Mouse (Mus musculus) CH12.LX (cell line): ENCODE results near the gene Kat2a. TPM values are rescaled to one million over a fixed set of nuclear protein-coding genes. Genes with fewer than 3 reads are reported as not detected.

ENCODE experiments used
- DNase-seq: peaks from one replicate; pipeline ENCODE4 v3.0.0-alpha.2; 2013; ENCODE audit errors: extremely low read depth
- H3K27ac ChIP-seq: 2 replicates; pipeline ENCODE4 v1.5.1; 2012; ENCODE audit warnings: low read depth, mild to moderate bottlenecking, control low read depth, moderate library complexity; ENCODE audit not compliant: insufficient read depth
- H3K27me3 ChIP-seq: replicated peaks from 2 replicates; pipeline ENCODE3; 2012; ENCODE audit warnings: inconsistent platforms
- H3K36me3 ChIP-seq, 2 experiments: replicated peaks in 1 of 2; 2 replicates each; pipeline versions ENCODE3 to v1.6.1; 2012; ENCODE audit warnings: inconsistent platforms in 1 of 2, low read length in 1 of 2, mild to moderate bottlenecking in 1 of 2, mixed read lengths in 1 of 2, moderate library complexity in 1 of 2; ENCODE audit not compliant: control insufficient read depth in 1 of 2, insufficient read depth in 1 of 2
- H3K4me1 ChIP-seq, 2 experiments: 2 replicates each; pipeline ENCODE4 v1.6.1; 2012; ENCODE audit warnings: inconsistent platforms in 1 of 2, moderate library complexity in 1 of 2; ENCODE audit not compliant: insufficient read depth in 2 of 2, control insufficient read depth in 1 of 2
- H3K4me2 ChIP-seq: 2 replicates; pipeline ENCODE4 v1.6.1; 2012; ENCODE audit warnings: low read depth, mild to moderate bottlenecking, control low read depth; ENCODE audit not compliant: poor library complexity, insufficient read depth, severe bottlenecking
- H3K4me3 ChIP-seq, 3 experiments: fragments of 150-350 bp in 1 of 3; sonication (generic) in 1 of 3; replicated peaks in 1 of 3; 2 replicates each; pipeline versions ENCODE3 to v1.5.1; 2011 to 2012; ENCODE audit warnings: low read depth in 2 of 3, low read length in 2 of 3, mild to moderate bottlenecking in 2 of 3, moderate library complexity in 2 of 3, control low read depth in 1 of 3, improper control_type of control experiment in 1 of 3, inconsistent platforms in 1 of 3, mixed read lengths in 1 of 3; ENCODE audit not compliant: poor library complexity in 1 of 3
- H3K79me2 ChIP-seq: replicated peaks from 2 replicates; pipeline ENCODE4 v1.6.1; 2012; ENCODE audit warnings: mild to moderate bottlenecking, moderate library complexity; ENCODE audit not compliant: control insufficient read depth, poor library complexity, insufficient read depth, severe bottlenecking; ENCODE audit errors: extremely low read depth
- H3K9ac ChIP-seq: 2 replicates; pipeline ENCODE4 v1.6.1; 2012; ENCODE audit warnings: low read depth, mild to moderate bottlenecking, control low read depth, moderate library complexity; ENCODE audit not compliant: insufficient read depth
- H3K9me3 ChIP-seq: replicated peaks from 2 replicates; pipeline ENCODE3; 2012; ENCODE audit warnings: low read length, inconsistent platforms, mixed read lengths
- BHLHE40 ChIP-seq: IDR thresholded peaks from 2 replicates; pipeline ENCODE4 v1.6.1; 2011; ENCODE audit warnings: mild to moderate bottlenecking, low read depth, low read length, improper control_type of control experiment
- CHD1 ChIP-seq: IDR thresholded peaks from 2 replicates; pipeline ENCODE4 v1.6.1; 2012; ENCODE audit warnings: low read depth, low read length, improper control_type of control experiment, inconsistent platforms
- CHD2 ChIP-seq: IDR thresholded peaks from 2 replicates; pipeline ENCODE4 v1.6.1; 2011; ENCODE audit warnings: low read length, improper control_type of control experiment
- CTCF ChIP-seq, 2 experiments: IDR thresholded peaks in 1 of 2; conservative IDR thresholded peaks in 1 of 2; 2 replicates each; pipeline ENCODE4 v1.5.1; 2011 to 2012; ENCODE audit warnings: low read depth in 2 of 2, low read length in 2 of 2, improper control_type of control experiment in 1 of 2, inconsistent platforms in 1 of 2, mild to moderate bottlenecking in 1 of 2, moderate library complexity in 1 of 2
- E2F4 ChIP-seq: IDR thresholded peaks from 2 replicates; pipeline ENCODE4 v1.6.1; 2011; ENCODE audit warnings: low read depth, low read length, improper control_type of control experiment; ENCODE audit not compliant: insufficient replicate concordance
- ELF1 ChIP-seq: IDR thresholded peaks from 2 replicates; pipeline ENCODE4 v1.6.1; 2014; ENCODE audit warnings: low read depth, mild to moderate bottlenecking, inconsistent platforms, low read length, improper control_type of control experiment
- EP300 ChIP-seq: IDR thresholded peaks from 2 replicates; pipeline ENCODE4 v1.6.1; 2011; ENCODE audit warnings: low read length, improper control_type of control experiment
- ETS1 ChIP-seq: conservative IDR thresholded peaks from 2 replicates; pipeline ENCODE4 v1.6.1; 2012; ENCODE audit warnings: low read depth, mild to moderate bottlenecking, inconsistent platforms, low read length, improper control_type of control experiment, moderate library complexity
- GABPA ChIP-seq: IDR thresholded peaks from 2 replicates; pipeline ENCODE4 v1.6.1; 2012; ENCODE audit warnings: low read depth, low read length, improper control_type of control experiment, inconsistent platforms; ENCODE audit not compliant: insufficient replicate concordance
- IRF4 ChIP-seq: IDR thresholded peaks from 2 replicates; pipeline ENCODE4 v1.6.1; 2014; ENCODE audit warnings: low read depth, mild to moderate bottlenecking, inconsistent platforms, low read length, improper control_type of control experiment
- JUN ChIP-seq: IDR thresholded peaks from 2 replicates; pipeline ENCODE4 v1.6.1; 2011; ENCODE audit warnings: low read depth, mild to moderate bottlenecking, low read length, improper control_type of control experiment, moderate library complexity; ENCODE audit not compliant: insufficient read depth
- KAT2A ChIP-seq: IDR thresholded peaks from 2 replicates; pipeline ENCODE4 v1.6.1; 2012; ENCODE audit warnings: low read length, improper control_type of control experiment, inconsistent platforms; ENCODE audit not compliant: insufficient replicate concordance
- MAX ChIP-seq: IDR thresholded peaks from 2 replicates; pipeline ENCODE4 v1.6.1; 2011; ENCODE audit warnings: low read length, improper control_type of control experiment
- MAZ ChIP-seq: IDR thresholded peaks from 2 replicates; pipeline ENCODE4 v1.6.1; 2012; ENCODE audit warnings: low read depth, mild to moderate bottlenecking, inconsistent platforms, low read length, improper control_type of control experiment, moderate library complexity
- MEF2A ChIP-seq: IDR thresholded peaks from 2 replicates; pipeline ENCODE4 v1.6.1; 2014; ENCODE audit warnings: low read depth, mild to moderate bottlenecking, inconsistent platforms, low read length, improper control_type of control experiment, borderline replicate concordance
- MYC ChIP-seq: IDR thresholded peaks from 2 replicates; pipeline ENCODE4 v1.6.1; 2011; ENCODE audit warnings: low read depth, mild to moderate bottlenecking, improper control_type of control experiment, low read length
- NELFE ChIP-seq: IDR thresholded peaks from 2 replicates; pipeline ENCODE4 v1.6.1; 2011; ENCODE audit warnings: low read depth, low read length, improper control_type of control experiment
- NRF1 ChIP-seq: IDR thresholded peaks from 2 replicates; pipeline ENCODE4 v1.6.1; 2014; ENCODE audit warnings: low read depth, mild to moderate bottlenecking, inconsistent platforms, low read length, improper control_type of control experiment, moderate library complexity
- PAX5 ChIP-seq: IDR thresholded peaks from 2 replicates; pipeline ENCODE4 v1.6.1; 2012; ENCODE audit warnings: low read length, inconsistent platforms, mixed read lengths
- POLR2A ChIP-seq: IDR thresholded peaks from 2 replicates; pipeline ENCODE4 v1.6.1; 2011; ENCODE audit warnings: low read depth, mild to moderate bottlenecking, improper control_type of control experiment, low read length
- RAD21 ChIP-seq: IDR thresholded peaks from 2 replicates; pipeline ENCODE4 v1.6.1; 2011; ENCODE audit warnings: low read depth, mild to moderate bottlenecking, low read length, improper control_type of control experiment, moderate library complexity
- RCOR1 ChIP-seq: conservative IDR thresholded peaks from 2 replicates; pipeline ENCODE4 v1.6.1; 2012; ENCODE audit warnings: low read depth, mild to moderate bottlenecking, inconsistent platforms, low read length, improper control_type of control experiment
- SIN3A ChIP-seq: IDR thresholded peaks from 2 replicates; pipeline ENCODE4 v1.6.1; 2012; ENCODE audit warnings: low read length, improper control_type of control experiment, inconsistent platforms
- SMC3 ChIP-seq: IDR thresholded peaks from 2 replicates; pipeline ENCODE4 v1.6.1; 2011; ENCODE audit warnings: low read depth, low read length, improper control_type of control experiment
- TBP ChIP-seq: conservative IDR thresholded peaks from 2 replicates; pipeline ENCODE4 v1.6.1; 2011; ENCODE audit warnings: low read depth, low read length, improper control_type of control experiment
- TCF12 ChIP-seq: IDR thresholded peaks from 2 replicates; pipeline ENCODE4 v1.6.1; 2014; ENCODE audit warnings: low read depth, mild to moderate bottlenecking, inconsistent platforms, low read length, improper control_type of control experiment
- UBTF ChIP-seq: IDR thresholded peaks from 2 replicates; pipeline ENCODE4 v1.6.1; 2012; ENCODE audit warnings: low read depth, mild to moderate bottlenecking, inconsistent platforms, low read length, improper control_type of control experiment, moderate library complexity
- USF1 ChIP-seq: IDR thresholded peaks from 2 replicates; pipeline ENCODE4 v1.6.1; 2014; ENCODE audit warnings: low read depth, mild to moderate bottlenecking, inconsistent platforms, low read length, improper control_type of control experiment
- USF2 ChIP-seq: conservative IDR thresholded peaks from 2 replicates; pipeline ENCODE4 v1.6.1; 2011; ENCODE audit warnings: low read depth, low read length, improper control_type of control experiment
- ZC3H11A ChIP-seq: IDR thresholded peaks from 2 replicates; pipeline ENCODE4 v1.6.1; 2012; ENCODE audit warnings: low read depth, mild to moderate bottlenecking, inconsistent platforms, low read length, improper control_type of control experiment
- ZKSCAN1 ChIP-seq: IDR thresholded peaks from 2 replicates; pipeline ENCODE4 v1.6.1; 2012; ENCODE audit warnings: low read depth, inconsistent platforms, low read length, improper control_type of control experiment, borderline replicate concordance
- ZNF384 ChIP-seq: IDR thresholded peaks from 2 replicates; pipeline ENCODE4 v1.6.1; 2012; ENCODE audit warnings: low read depth, low read length, improper control_type of control experiment, inconsistent platforms
- dilution Hi-C: fragments of 300-500 bp; cut with MboI; formaldehyde crosslinking; loops from 2 replicates; pipeline ENCODE4 v1.14.3; 2020; ENCODE audit warnings: low sequenced_read_pairs; ENCODE audit not compliant: extremely low pct_unique_long_range_greater_than_20kb, extremely low pct_ligation_motif_present
- in situ Hi-C: fragments of 300-500 bp; cut with MboI; formaldehyde crosslinking; loops from 3 replicates; pipeline ENCODE4 v1.14.3; 2019; ENCODE audit warnings: low sequenced_read_pairs, low pct_ligation_motif_present, low pct_unique_long_range_greater_than_20kb, mixed read lengths
- polyA plus RNA-seq: library from polyadenylated mRNA; unstranded; fragments of >175 nt; gene quantifications from 2 replicates; pipeline ENCODE4 v1.2.1, GENCODE M21; 2012; ENCODE audit warnings: low read depth; ENCODE audit not compliant: insufficient read length
- total RNA-seq, 2 experiments: library from RNA; depleted of rRNA; stranded (reverse); fragments of 300-350 nt in 1 of 2; fragments of >200 nt in 1 of 2; gene quantifications; 2 replicates each; pipeline ENCODE4 v1.2.3; 2012 to 2014

Gene Kat2a
- total and polyA plus RNA-seq, 3 experiments, result 27.2 to 82.9 (median 30.7) TPM

DNA sequence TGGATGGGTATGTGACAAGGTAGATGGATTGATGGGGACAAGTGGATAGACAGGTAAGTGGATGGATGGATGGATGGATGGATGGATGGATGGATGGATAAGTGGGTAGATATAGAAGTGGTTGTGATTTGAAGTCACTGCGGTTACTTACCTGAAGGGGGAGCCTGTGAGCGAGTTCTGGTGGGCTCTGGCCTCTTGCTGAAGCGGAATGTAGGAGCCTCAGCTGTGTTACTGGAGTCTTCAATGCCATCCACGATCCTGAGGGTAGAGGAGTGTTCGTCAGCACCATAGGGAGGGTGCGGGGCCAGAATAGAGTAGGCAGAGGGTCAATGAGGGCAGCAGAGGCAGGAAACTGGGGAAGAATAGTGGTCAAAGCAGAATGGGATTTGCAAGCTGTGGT, 32.8 kb upstream of the Kat2a start:
- no peak for TF ChIP-seq USF2
- TF ChIP-seq IRF4, result no peak
- TF ChIP-seq PAX5, result no peak
- no peak for TF ChIP-seq MAZ
- TF ChIP-seq ETS1, result no peak
- TF ChIP-seq CHD2, result peak; percentile 22; the same call in 1 of the 2 replicates
- peak; percentile 73 to 89 for TF ChIP-seq CTCF (conservative IDR thresholded peaks at IDR 0.05 in 1 of 2, IDR thresholded peaks at IDR 0.05 in 1 of 2; ENCODE audit: low read depth in 2 of 2, low read length in 2 of 2)
- no peak for TF ChIP-seq RCOR1
- 0 out of 2 replicates have a peak, but pooled peaks have one; percentile 3 for TF ChIP-seq ZC3H11A
- TF ChIP-seq NELFE, result no peak
- no peak for TF ChIP-seq UBTF
- TF ChIP-seq USF1, result no peak
- no peak for TF ChIP-seq ZKSCAN1
- no peak for TF ChIP-seq MAX
- no peak for TF ChIP-seq CHD1
- no peak for TF ChIP-seq ZNF384
- TF ChIP-seq E2F4, result no peak
- no peak for TF ChIP-seq BHLHE40
- no peak for TF ChIP-seq JUN
- TF ChIP-seq EP300, result no peak
- no peak for TF ChIP-seq ELF1
- no peak for TF ChIP-seq SIN3A
- no peak for TF ChIP-seq KAT2A
- no peak for TF ChIP-seq POLR2A
- TF ChIP-seq RAD21, result peak; percentile 76
- TF ChIP-seq SMC3, result peak; percentile 91
- TF ChIP-seq NRF1, result no peak
- TF ChIP-seq GABPA, result no peak
- no peak for TF ChIP-seq TBP
- TF ChIP-seq MYC, result no peak
- TF ChIP-seq TCF12, result no peak
- no peak for TF ChIP-seq MEF2A
- DNase-seq, result peak; percentile 80
- H3K27ac ChIP-seq, result no peak overlapping the region
- dilution Hi-C loops, result no loop called here
- 0 out of 4 replicates have a peak, but pooled peaks cover 0 to 3% of the 10 kb centered on the region in 2 experiments for H3K4me1 ChIP-seq
- H3K79me2 ChIP-seq, result no peaks in the 10 kb centered on the region
- no peaks in the 10 kb centered on the region for H3K27me3 ChIP-seq
- peaks cover 14 to 85% of the 10 kb centered on the region in 2 experiments for H3K36me3 ChIP-seq
- no peak overlapping the region for H3K4me3 ChIP-seq
- no peaks in the 10 kb centered on the region for H3K9me3 ChIP-seq
- H3K4me2 ChIP-seq, result no peak overlapping the region
- H3K9ac ChIP-seq, result no peak overlapping the region
- in situ Hi-C loops, result no loop called here
